ENCODE assay signal across 8 mouse cellular contexts in the genomic region with DNA sequence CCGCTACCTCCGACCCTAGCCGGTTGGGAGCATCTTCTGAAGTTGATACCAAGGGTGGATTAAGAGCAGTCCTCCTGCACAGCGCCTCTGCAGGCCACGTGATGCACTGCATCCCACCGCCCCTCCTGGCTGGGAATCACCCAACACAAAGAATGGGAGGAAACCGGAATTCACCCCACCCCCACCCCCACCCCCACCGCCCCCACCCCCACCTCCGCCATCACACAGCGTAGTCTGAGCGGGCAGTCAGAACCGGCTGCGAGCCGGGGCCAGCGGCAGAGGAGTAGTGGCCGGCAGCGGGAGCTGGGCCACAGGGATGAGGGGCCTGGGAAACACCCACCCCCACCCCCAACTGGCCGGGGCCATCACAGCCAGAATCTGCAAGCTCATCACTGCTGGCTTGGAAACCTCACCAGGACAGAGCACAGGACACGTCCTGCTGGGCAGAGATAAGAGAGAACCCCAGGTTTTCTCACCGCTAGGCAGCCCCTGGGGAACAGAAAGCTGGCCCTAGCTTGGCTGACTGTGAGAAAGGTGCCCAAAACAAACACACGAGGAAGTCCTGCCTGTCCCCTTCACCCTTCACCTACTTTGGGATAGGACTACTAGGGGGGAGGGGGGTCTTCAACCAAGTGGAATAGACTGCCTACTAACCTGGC.
DNase-seq lines count a peak whose midpoint lies in the region; ATAC-seq and TF ChIP-seq lines count a peak whose summit lies in the region.

No protein-coding gene starts in this region.

- under 1% methylated on average over 21 of the region's 21 CpGs for WGBS in forebrain, embryonic 12.5 days

- peak overlapping the region; percentile 30 for H3K4me3 ChIP-seq in ES-Bruce4 (ENCODE audit: low read depth, low read length)
- H3K4me3 ChIP-seq in forebrain, embryonic 12.5 days (replicated peaks) = peak overlapping the region; percentile 42

- peak; percentile 86 for TF ChIP-seq CTCF in ES-Bruce4 (IDR thresholded peaks at IDR 0.05; ENCODE audit: low read depth, low read length)

- no peaks in the 10 kb centered on the region for H3K27me3 ChIP-seq in ES-Bruce4 (ENCODE audit: control insufficient read depth, insufficient read depth, low read length, poor library complexity, severe bottlenecking)
- peaks cover 36% of the 10 kb centered on the region for H3K27me3 ChIP-seq in forebrain, embryonic 12.5 days

- TF ChIP-seq POLR2A in ES-Bruce4 (IDR thresholded peaks at IDR 0.05; ENCODE audit: insufficient read depth, low read length) = no peak

- H3K9me3 ChIP-seq in ES-Bruce4 (replicated peaks; ENCODE audit: control insufficient read depth, insufficient read depth, low read length, poor library complexity, severe bottlenecking) = no peaks in the 10 kb centered on the region
- no peaks in the 10 kb centered on the region for H3K9me3 ChIP-seq in forebrain, embryonic 12.5 days

- H3K4me2 ChIP-seq in forebrain, embryonic 12.5 days = peak overlapping the region; percentile 62

- TF ChIP-seq EP300 in ES-Bruce4 (IDR thresholded peaks at IDR 0.05; ENCODE audit: insufficient read depth, low read depth, low read length) = 0 out of 2 replicates have a peak, but pooled peaks have one; percentile 4

- H3K4me1 ChIP-seq in ES-Bruce4 (ENCODE audit: control insufficient read depth, insufficient read depth, low read length) = no peaks in the 10 kb centered on the region
- H3K4me1 ChIP-seq in forebrain, embryonic 12.5 days = peaks cover 20% of the 10 kb centered on the region

- DNase-seq in adrenal gland, postnatal 4 days (ENCODE audit: low spot score in 2 of 2) = peak; percentile 51 to 62
- DNase-seq in heart, postnatal 14 days = peak; percentile 87 to 90
- peak; percentile 96 to 97 for DNase-seq in kidney, postnatal 4 days
- peak; percentile 85 for DNase-seq in lung, postnatal 14 days
- DNase-seq in retina, postnatal 7 days (ENCODE audit: low read depth, low spot score) = peak; percentile 60

- peak; percentile 83 for ATAC-seq in forebrain, embryonic 12.5 days (ENCODE audit: low FRiP score)
- no peak for ATAC-seq in inflammation-experienced regulatory T-cells, adult 6 months

- peak overlapping the region; percentile 17 for H3K9ac ChIP-seq in ES-Bruce4 (ENCODE audit: low read depth, poor library complexity, severe bottlenecking)
- peak overlapping the region; percentile 63 for H3K9ac ChIP-seq in forebrain, embryonic 12.5 days

- no peak overlapping the region for H3K27ac ChIP-seq in ES-Bruce4 (ENCODE audit: insufficient read depth, low read length)
- peak overlapping the region; percentile 63 for H3K27ac ChIP-seq in forebrain, embryonic 12.5 days

- intact Hi-C loops in heart, postnatal 14 days (cut with DNase I) = no loop called here

- H3K36me3 ChIP-seq in ES-Bruce4 (ENCODE audit: control insufficient read depth, insufficient read depth, low read length, poor library complexity, severe bottlenecking) = no peaks in the 10 kb centered on the region
- no peaks in the 10 kb centered on the region for H3K36me3 ChIP-seq in forebrain, embryonic 12.5 days (replicated peaks)
